Mouse (Mus musculus) CD4-positive, CD25-positive, alpha-beta regulatory T cell, adult 4 months (primary cell): Measurements from ENCODE around the gene Prdm13. TPM values are rescaled to one million over a fixed set of nuclear protein-coding genes. Genes with fewer than 3 reads are reported as not detected.
A peak's percentile ranks its signal among the peaks of the same experiment; 100 is the strongest.

Experiments
- ATAC-seq: one replicate; pipeline ENCODE4 v1.8.0; 2017
- polyA plus RNA-seq, 2 experiments: library from polyadenylated mRNA; unstranded; fragments of 100-300 nt; shearing (Covaris generic); gene quantifications; one replicate each; pipeline ENCODE4 v1.2.1; 2017

The Prdm13 gene
- polyA plus RNA-seq, 2 experiments from 2014 or later: 0.26 TPM; not detected in 1

GRCm38 (mm10) chr4:21678101-21678974 lies 7.4 kb downstream of the Prdm13 start:
- no peak for ATAC-seq

- ATAC-seq: no peak
These were observed 11.1 kb downstream of the Prdm13 start for GRCm38 (mm10) chr4:21674691-21675090.

GRCm38 (mm10) chr4:21674042-21674441 lies 11.7 kb downstream of the Prdm13 start:
- peak; percentile 39 for ATAC-seq

GRCm38 (mm10) chr4:21665961-21666360 lies 19.8 kb downstream of the Prdm13 start:
- ATAC-seq: no peak

- no peak for ATAC-seq
These were observed 27.6 kb downstream of the Prdm13 start for GRCm38 (mm10) chr4:21658184-21658583.

GRCm38 (mm10) chr4:21629275-21629583 lies 56.5 kb downstream of the Prdm13 start:
- ATAC-seq: no peak

GRCm38 (mm10) chr4:21628367-21629274 lies 57.1 kb downstream of the Prdm13 start:
- no peak for ATAC-seq

Other genes starting within 250 kb of the Prdm13 start
- gene Ccnc, start 41.7 kb upstream of the Prdm13 start, polyA plus RNA-seq: 10 to 100 TPM; 40.5 to 51.1 TPM
- 10 to 100 TPM; 15.8 to 19.4 TPM for gene Usp45, start 81.2 kb upstream of the Prdm13 start, polyA plus RNA-seq
- gene Tstd3, start 81.2 kb upstream of the Prdm13 start, polyA plus RNA-seq: 10 to 100 TPM; 21.9 to 27.0 TPM
- gene Pnisr, start 161.6 kb upstream of the Prdm13 start, polyA plus RNA-seq: 100 to 1,000 TPM; 219 to 256 TPM
- 10 to 100 TPM; 10.3 to 13.4 TPM for gene Coq3, start 193.7 kb upstream of the Prdm13 start, polyA plus RNA-seq
- not detected for gene Faxc, start 245.4 kb upstream of the Prdm13 start, polyA plus RNA-seq